Mouse (Mus musculus) stomach, postnatal 0 days (tissue): Measurements from ENCODE around the gene Gsto2.

Experiments used
- CTCF ChIP-seq: IDR thresholded peaks from 2 replicates; pipeline ENCODE4 v1.5.1; 2016; ENCODE audit warnings: antibody characterized with exemption, low read depth, mild to moderate bottlenecking, moderate library complexity
- EP300 ChIP-seq: optimal IDR thresholded peaks from 2 replicates; pipeline ENCODE3; 2016; ENCODE audit warnings: antibody characterized with exemption

- no peak for TF ChIP-seq CTCF
- no peak for TF ChIP-seq EP300
Measured at GRCm38 (mm10) chr19:47884296-47885085, 19.2 kb downstream of the Gsto2 start.
